Mouse (Mus musculus) midbrain, embryonic 11.5 days (tissue): ENCODE measurements around the gene Ppp2ca. TPM values are rescaled to one million over a fixed set of nuclear protein-coding genes. Genes with fewer than 3 reads are reported as not detected.
A peak's percentile ranks its signal among the peaks of the same experiment; 100 is the strongest.

Source experiments
- ATAC-seq: fragments of 200-750 bp; cut with Nextera tagmentation; 2 replicates; pipeline ENCODE4 v1.8.0; 2017; ENCODE audit warnings: moderate TSS enrichment, moderate library complexity; ENCODE audit not compliant: low FRiP score
- DNase-seq: peaks from one replicate; pipeline ENCODE4 v3.0.0; 2015; ENCODE audit warnings: low spot score; ENCODE audit errors: missing footprints
- H3K27ac ChIP-seq: fragments of 300-500 bp; sonication (generic); 2 replicates; pipeline ENCODE4 v1.5.1; 2014; ENCODE audit warnings: low read depth, low read length
- H3K27me3 ChIP-seq: fragments of 300-500 bp; sonication (generic); 2 replicates; pipeline ENCODE4 v1.6.1; 2014; ENCODE audit warnings: mild to moderate bottlenecking, low read length, moderate library complexity, mixed read lengths; ENCODE audit not compliant: control insufficient read depth, insufficient read depth
- H3K36me3 ChIP-seq: fragments of 300-500 bp; sonication (generic); 2 replicates; pipeline ENCODE4 v1.6.1; 2014; ENCODE audit warnings: mild to moderate bottlenecking, low read length, moderate library complexity, mixed read lengths; ENCODE audit not compliant: control insufficient read depth, insufficient read depth
- H3K4me1 ChIP-seq: fragments of 300-500 bp; sonication (generic); 2 replicates; pipeline ENCODE4 v1.6.1; 2014; ENCODE audit warnings: low read length; ENCODE audit not compliant: control insufficient read depth, insufficient read depth
- H3K4me2 ChIP-seq: fragments of 300-500 bp; sonication (generic); 2 replicates; pipeline ENCODE4 v1.6.1; 2014; ENCODE audit warnings: mild to moderate bottlenecking, moderate library complexity
- H3K4me3 ChIP-seq: fragments of 300-500 bp; sonication (generic); 2 replicates; pipeline ENCODE4 v1.5.1; 2014; ENCODE audit warnings: low read depth, low read length
- H3K9ac ChIP-seq: fragments of 300-500 bp; sonication (generic); 2 replicates; pipeline ENCODE4 v1.6.1; 2014; ENCODE audit warnings: low read length
- H3K9me3 ChIP-seq: fragments of 300-500 bp; sonication (generic); 2 replicates; pipeline ENCODE4 v1.6.1; 2016; ENCODE audit warnings: low read length; ENCODE audit not compliant: control insufficient read depth
- WGBS: fragments of 180-500 bp; shearing (Covaris S2); extraction: QIAGEN DNeasy Blood & Tissue Kit; methylation state at CpG from one replicate; pipeline ENCODE4 v1.1.7; 2014; 5-methylcytosine and 5-hydroxymethylcytosine counted together
- polyA plus RNA-seq: library from polyadenylated mRNA; unstranded; fragments of >200 nt; fragmentation: Nextera tagmentation; extraction: Ambion mirVana; gene quantifications from 2 replicates; pipeline ENCODE4 v1.2.1, GENCODE M21; 2014

Gene Ppp2ca
- polyA plus RNA-seq, 1 experiment from 2014 or later: 133 TPM

GRCm38 (mm10) chr11:52085857-52086203 lies 12.7 kb upstream of the Ppp2ca start:
- ATAC-seq: peak; percentile 42; the same call in 1 of the 2 replicates

DNA sequence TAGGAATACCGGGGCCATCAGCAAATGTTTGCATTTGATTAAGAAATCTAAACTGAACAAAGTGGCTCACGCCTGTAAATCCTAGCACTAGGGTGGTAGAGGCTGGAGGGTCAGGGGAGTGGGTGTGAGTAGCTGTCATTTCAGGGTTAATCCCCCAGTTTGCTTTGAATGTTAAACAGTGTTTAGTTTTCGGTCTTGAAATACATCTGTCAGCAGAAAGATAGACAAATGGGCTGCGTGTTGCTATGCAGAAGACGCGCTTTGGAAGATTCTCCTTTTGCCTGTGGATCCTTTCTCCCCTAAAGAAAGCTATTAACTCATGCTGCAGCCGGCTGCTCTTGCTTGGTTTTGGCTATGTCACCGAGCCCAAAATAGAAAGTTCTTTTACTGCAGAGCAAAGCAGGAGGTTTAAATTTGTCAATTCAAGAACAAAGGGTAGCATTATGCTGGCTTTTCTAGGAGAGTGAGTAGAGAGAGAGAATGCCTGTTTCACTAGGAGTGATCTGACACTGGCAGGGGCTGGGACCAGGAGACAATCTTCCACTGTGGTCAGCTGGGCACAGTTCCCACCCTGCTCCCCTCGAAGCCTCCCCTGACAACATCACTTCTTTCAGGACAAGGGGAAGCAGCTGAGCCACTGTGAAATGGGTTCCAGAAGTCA lies 12.1 kb upstream of the Ppp2ca start:
- Histone ChIP-seq H3K9ac (no peak overlapping the region), H3K4me1 (peaks cover 5% of the 10 kb centered on the region; the same call in 1 of the 2 replicates), H3K4me2 (no peak overlapping the region), H3K27me3 (no peaks in the 10 kb centered on the region), H3K9me3 (no peaks in the 10 kb centered on the region), H3K4me3 (no peak overlapping the region), H3K27ac (peak overlapping the region; percentile 45), H3K36me3 (no peaks in the 10 kb centered on the region)
- ATAC-seq (peak; percentile 78), DNase-seq (no peak)
- 45% methylated on average over 9 of the region's 9 CpGs for WGBS

More at GRCm38 (mm10) chr11:52085857-52086203, 12.7 kb upstream of the Ppp2ca start:
- 61% methylated on average over 4 of the region's 4 CpGs for WGBS
- Histone ChIP-seq H3K4me1 (peaks cover 5% of the 10 kb centered on the region; the same call in 1 of the 2 replicates), H3K9me3 (no peaks in the 10 kb centered on the region), H3K4me2 (no peak overlapping the region), H3K27ac (0 out of 2 replicates have a peak overlapping the region, but pooled peaks have one; percentile 4), H3K9ac (no peak overlapping the region), H3K27me3 (no peaks in the 10 kb centered on the region), H3K36me3 (no peaks in the 10 kb centered on the region), H3K4me3 (no peak overlapping the region)
- DNase-seq: no peak

- WGBS: 76% methylated on average over 8 of the region's 8 CpGs
- Histone ChIP-seq H3K9ac (no peak overlapping the region), H3K27me3 (no peaks in the 10 kb centered on the region), H3K9me3 (no peaks in the 10 kb centered on the region), H3K4me2 (no peak overlapping the region), H3K4me3 (no peak overlapping the region), H3K36me3 (no peaks in the 10 kb centered on the region), H3K27ac (no peak overlapping the region), H3K4me1 (peaks cover 5% of the 10 kb centered on the region; the same call in 1 of the 2 replicates)
- ATAC-seq (no peak), DNase-seq (no peak)
Measured at GRCm38 (mm10) chr11:52089291-52089690, 9.2 kb upstream of the Ppp2ca start.

- no peak overlapping the region for H3K4me3 ChIP-seq
- no peak for ATAC-seq
- no peak overlapping the region for H3K27ac ChIP-seq
- H3K4me2 ChIP-seq: no peak overlapping the region
- H3K9ac ChIP-seq: no peak overlapping the region
- no peaks in the 10 kb centered on the region for H3K36me3 ChIP-seq
- peaks cover 5% of the 10 kb centered on the region; the same call in 1 of the 2 replicates for H3K4me1 ChIP-seq
- WGBS: 91% methylated on average over 9 of the region's 9 CpGs
- H3K27me3 ChIP-seq: no peaks in the 10 kb centered on the region
- no peak for DNase-seq
- H3K9me3 ChIP-seq: no peaks in the 10 kb centered on the region
Measured at GRCm38 (mm10) chr11:52091261-52091660, 7.2 kb upstream of the Ppp2ca start.

DNA sequence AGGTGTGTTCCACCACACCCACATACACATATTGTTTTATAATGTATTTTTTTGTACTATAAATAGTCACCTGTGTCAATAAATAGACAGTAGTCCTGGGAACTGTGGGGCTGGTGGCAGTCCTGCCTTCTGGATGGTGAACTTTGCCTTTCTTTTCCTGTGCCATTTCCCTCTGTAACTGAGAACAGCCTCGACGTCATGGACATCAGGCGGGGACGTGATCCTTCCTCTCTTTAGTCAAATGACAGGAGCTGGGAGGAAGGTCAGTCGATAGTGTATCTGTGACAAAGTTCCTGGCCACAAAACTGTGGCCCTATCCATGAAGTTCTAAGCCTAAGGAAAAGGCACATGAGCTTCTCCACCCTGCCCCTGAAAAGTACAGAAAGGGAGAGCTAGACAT lies 3.9 kb upstream of the Ppp2ca start:
- 74% methylated on average over 5 of the region's 5 CpGs for WGBS
- H3K36me3 ChIP-seq: no peaks in the 10 kb centered on the region
- peaks cover 4% of the 10 kb centered on the region; the same call in 1 of the 2 replicates for H3K4me1 ChIP-seq
- H3K9me3 ChIP-seq: no peaks in the 10 kb centered on the region
- H3K27ac ChIP-seq: no peak overlapping the region
- DNase-seq (no peak), ATAC-seq (no peak)
- no peak overlapping the region for H3K4me2 ChIP-seq
- no peak overlapping the region for H3K9ac ChIP-seq
- no peaks in the 10 kb centered on the region for H3K27me3 ChIP-seq
- no peak overlapping the region for H3K4me3 ChIP-seq

GRCm38 (mm10) chr11:52097016-52097415 lies 1.5 kb upstream of the Ppp2ca start:
- H3K36me3 ChIP-seq: no peaks in the 10 kb centered on the region
- H3K4me2 ChIP-seq: no peak overlapping the region
- DNase-seq (no peak), ATAC-seq (no peak)
- H3K9ac ChIP-seq: no peak overlapping the region
- no peak overlapping the region for H3K27ac ChIP-seq
- no peak overlapping the region for H3K4me3 ChIP-seq
- no peaks in the 10 kb centered on the region for H3K9me3 ChIP-seq
- no peaks in the 10 kb centered on the region for H3K27me3 ChIP-seq
- peaks cover 19% of the 10 kb centered on the region for H3K4me1 ChIP-seq
- WGBS: 71% methylated on average over 3 of the region's 3 CpGs

DNA sequence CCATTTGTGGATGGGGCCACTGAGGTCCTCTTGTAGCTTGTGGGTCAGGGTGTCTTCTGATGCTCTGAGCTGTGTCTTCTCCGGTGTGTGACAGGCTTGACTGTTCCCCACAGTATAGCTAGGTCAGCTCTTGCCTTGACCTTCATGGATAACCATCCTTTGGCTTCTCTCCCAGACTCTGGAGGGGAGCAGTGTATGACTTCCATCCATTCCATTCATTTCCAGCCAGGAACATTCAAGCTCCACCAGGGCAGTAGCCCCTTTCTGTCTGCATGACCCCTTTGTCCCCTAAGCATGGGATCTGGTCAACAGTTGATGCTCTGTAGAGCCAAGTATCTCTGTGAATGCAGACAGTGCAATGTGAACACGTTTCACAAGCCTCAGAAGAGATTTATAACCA lies 885 bp upstream of the Ppp2ca start:
- H3K27ac ChIP-seq: no peak overlapping the region
- ATAC-seq (no peak), DNase-seq (no peak)
- H3K36me3 ChIP-seq: no peaks in the 10 kb centered on the region
- H3K4me2 ChIP-seq: peak overlapping the region; percentile 54; the same call in 1 of the 2 replicates
- H3K9ac ChIP-seq: no peak overlapping the region
- H3K9me3 ChIP-seq: no peaks in the 10 kb centered on the region
- H3K27me3 ChIP-seq: no peaks in the 10 kb centered on the region
- WGBS: 82% methylated on average over 2 of the region's 2 CpGs
- no peak overlapping the region for H3K4me3 ChIP-seq
- H3K4me1 ChIP-seq: peaks cover 19% of the 10 kb centered on the region

DNA sequence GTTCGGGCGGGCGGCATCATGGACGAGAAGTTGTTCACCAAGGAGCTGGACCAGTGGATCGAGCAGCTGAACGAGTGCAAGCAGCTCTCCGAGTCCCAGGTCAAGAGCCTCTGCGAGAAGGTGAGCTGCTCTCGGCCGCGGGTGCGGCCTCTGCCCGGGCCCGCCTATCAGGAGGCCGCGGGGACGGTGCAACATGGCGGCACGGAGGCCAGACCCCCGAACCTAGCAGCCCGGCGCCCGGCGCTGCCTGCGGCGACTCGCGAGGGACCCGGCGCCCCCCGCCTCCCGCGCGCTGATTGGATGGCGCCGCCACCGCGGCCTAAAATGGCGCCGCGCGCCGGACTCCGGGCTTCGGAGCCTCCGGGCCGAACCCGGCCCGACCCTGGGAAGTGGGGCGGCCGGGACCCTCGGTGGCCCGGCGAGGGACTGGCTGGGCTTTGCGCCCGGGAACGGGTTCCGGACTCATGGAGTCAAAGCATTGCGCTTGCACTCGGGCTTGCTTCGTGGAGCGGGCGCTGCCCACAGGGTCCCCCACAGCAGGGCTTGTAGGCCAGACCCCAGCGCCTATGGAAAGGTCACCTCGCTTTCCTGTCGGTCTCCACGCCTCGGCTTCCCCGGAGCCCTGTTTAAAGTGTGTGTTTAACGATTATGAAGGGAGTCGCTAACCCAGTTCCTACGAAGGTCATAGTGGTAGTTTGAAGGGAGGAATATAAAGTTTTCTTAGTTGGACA lies 715 bp downstream of the Ppp2ca start:
- no peaks in the 10 kb centered on the region for H3K9me3 ChIP-seq
- no peaks in the 10 kb centered on the region for H3K27me3 ChIP-seq
- peak overlapping the region; percentile 100 for H3K4me3 ChIP-seq
- H3K9ac ChIP-seq: peak overlapping the region; percentile 99
- H3K4me2 ChIP-seq: peak overlapping the region; percentile 54
- ATAC-seq (peak; percentile 85), DNase-seq (peak; percentile 98)
- H3K27ac ChIP-seq: peak overlapping the region; percentile 97
- WGBS: under 1% methylated on average over 65 of the region's 72 CpGs
- peaks cover 19% of the 10 kb centered on the region for H3K4me1 ChIP-seq
- no peaks in the 10 kb centered on the region for H3K36me3 ChIP-seq

- no peaks in the 10 kb centered on the region for H3K9me3 ChIP-seq
Measured at GRCm38 (mm10) chr11:52099771-52100219, 1.3 kb downstream of the Ppp2ca start.

More at GRCm38 (mm10) chr11:52099771-52100219, 1.3 kb downstream of the Ppp2ca start:
- Histone ChIP-seq H3K9ac (peak overlapping the region; percentile 99), H3K36me3 (no peaks in the 10 kb centered on the region), H3K27me3 (no peaks in the 10 kb centered on the region), H3K4me3 (peak overlapping the region; percentile 100), H3K27ac (no peak overlapping the region; the same call in 1 of the 2 replicates), H3K4me1 (peaks cover 19% of the 10 kb centered on the region), H3K4me2 (peak overlapping the region; percentile 54)
- no peak for ATAC-seq
- DNase-seq: peak; percentile 88
- 8% methylated on average over 7 of the region's 7 CpGs for WGBS
